Mouse (Mus musculus) limb, embryonic 14.5 days (tissue): Measurements from ENCODE around the gene Cflar. TPM values are rescaled to one million over a fixed set of nuclear protein-coding genes. Genes with fewer than 3 reads are reported as not detected.

ENCODE experiments used
- ATAC-seq: fragments of 200-750 bp; cut with Nextera tagmentation; 2 replicates; pipeline ENCODE4 v1.8.0; 2017; ENCODE audit warnings: low read depth, moderate number of reproducible peaks, moderate TSS enrichment; ENCODE audit not compliant: low FRiP score
- DNase-seq: peaks from one replicate; pipeline ENCODE4 v3.0.0-alpha.2; 2015; ENCODE audit warnings: low spot score
- H3K27ac ChIP-seq: fragments of 300-500 bp; sonication (generic); replicated peaks from 2 replicates; pipeline ENCODE4 v1.5.1; 2014; ENCODE audit warnings: low read depth, mild to moderate bottlenecking, low read length, moderate library complexity, mixed read lengths
- H3K27me3 ChIP-seq: fragments of 300-500 bp; sonication (generic); 2 replicates; pipeline ENCODE4 v1.6.1; 2014; ENCODE audit warnings: low read length, mixed read lengths; ENCODE audit not compliant: control insufficient read depth, insufficient read depth
- H3K36me3 ChIP-seq: fragments of 300-500 bp; sonication (generic); 2 replicates; pipeline ENCODE4 v1.6.1; 2014; ENCODE audit warnings: mild to moderate bottlenecking, low read length, moderate library complexity, mixed read lengths; ENCODE audit not compliant: control insufficient read depth, insufficient read depth
- H3K4me1 ChIP-seq: fragments of 300-500 bp; sonication (generic); 2 replicates; pipeline ENCODE4 v1.6.1; 2014; ENCODE audit warnings: antibody characterized with exemption, low read length, mixed read lengths; ENCODE audit not compliant: control insufficient read depth, insufficient read depth
- H3K4me2 ChIP-seq: fragments of 300-500 bp; sonication (generic); replicated peaks from 2 replicates; pipeline ENCODE4 v1.6.1; 2014; ENCODE audit warnings: low read depth, mild to moderate bottlenecking, low read length, moderate library complexity; ENCODE audit not compliant: severe bottlenecking
- H3K4me3 ChIP-seq: fragments of 300-500 bp; sonication (generic); replicated peaks from 2 replicates; pipeline ENCODE4 v1.5.1; 2014; ENCODE audit warnings: low read length
- H3K9ac ChIP-seq: fragments of 300-500 bp; sonication (generic); 2 replicates; pipeline ENCODE4 v1.6.1; 2014; ENCODE audit warnings: mild to moderate bottlenecking, low read depth, low read length, moderate library complexity; ENCODE audit not compliant: severe bottlenecking
- H3K9me3 ChIP-seq: fragments of 300-500 bp; sonication (generic); 2 replicates; pipeline ENCODE4 v1.6.1; 2016; ENCODE audit warnings: low read length; ENCODE audit not compliant: control insufficient read depth
- POLR2A ChIP-seq: fragments of 200-500 bp; IDR thresholded peaks from 2 replicates; pipeline ENCODE4 v1.8.0; 2012; ENCODE audit warnings: inconsistent platforms, mild to moderate bottlenecking, moderate library complexity, borderline replicate concordance; ENCODE audit not compliant: insufficient read depth, insufficient read length; ENCODE audit errors: extremely low read depth
- WGBS: fragments of 180-500 bp; shearing (Covaris S2); extraction: QIAGEN DNeasy Blood & Tissue Kit; methylation state at CpG from one replicate; pipeline ENCODE4 v1.1.7; 2014; 5-methylcytosine and 5-hydroxymethylcytosine counted together
- polyA plus RNA-seq, 2 experiments: library from polyadenylated mRNA; depleted of rRNA in 1 of 2; stranded (reverse) in 1 of 2; unstranded in 1 of 2; fragments of >200 nt; fragmentation: Nextera tagmentation in 1 of 2; extraction: Ambion mirVana in 1 of 2; gene quantifications; 2 replicates each; pipeline versions ENCODE4 v1.2.1 to v1.2.3; 2012 to 2014

Cflar gene
- polyA plus RNA-seq, 2 experiments = 28.9 to 37.2 TPM

- no peak overlapping the region for H3K9ac ChIP-seq
- 51% methylated on average over 4 of the region's 9 CpGs for WGBS
- ATAC-seq = no peak
- no peak for DNase-seq
- TF ChIP-seq POLR2A = no peak
- no peak overlapping the region for H3K4me3 ChIP-seq
- H3K27ac ChIP-seq = no peak overlapping the region
- H3K4me2 ChIP-seq = no peak overlapping the region
- no peaks in the 10 kb centered on the region for H3K9me3 ChIP-seq
- peaks cover 38% of the 10 kb centered on the region for H3K36me3 ChIP-seq
- H3K4me1 ChIP-seq = peaks cover 13% of the 10 kb centered on the region
- no peaks in the 10 kb centered on the region for H3K27me3 ChIP-seq
These were observed 13.2 kb downstream of the Cflar start for GRCm38 (mm10) chr1:58724533-58724932.

GRCm38 (mm10) chr1:58725095-58725494, 13.8 kb downstream of the Cflar start:
- Histone ChIP-seq H3K4me3 (no peak overlapping the region), H3K36me3 (peaks cover 43% of the 10 kb centered on the region), H3K27me3 (no peaks in the 10 kb centered on the region), H3K9me3 (no peaks in the 10 kb centered on the region), H3K4me1 (peaks cover 13% of the 10 kb centered on the region), H3K27ac (no peak overlapping the region), H3K4me2 (no peak overlapping the region), H3K9ac (no peak overlapping the region)
- no peak for DNase-seq
- ATAC-seq = no peak
- no peak for TF ChIP-seq POLR2A

GRCm38 (mm10) chr1:58725767-58726166, 14.5 kb downstream of the Cflar start:
- Histone ChIP-seq H3K9ac (no peak overlapping the region), H3K27me3 (no peaks in the 10 kb centered on the region), H3K4me3 (no peak overlapping the region), H3K9me3 (no peaks in the 10 kb centered on the region), H3K36me3 (peaks cover 45% of the 10 kb centered on the region), H3K4me2 (no peak overlapping the region), H3K27ac (no peak overlapping the region), H3K4me1 (peaks cover 13% of the 10 kb centered on the region)
- ATAC-seq = no peak
- DNase-seq = no peak
- 95% methylated on average over 5 of the region's 5 CpGs for WGBS
- no peak for TF ChIP-seq POLR2A

GRCm38 (mm10) chr1:58727019-58727746, 15.9 kb downstream of the Cflar start:
- WGBS = 90% methylated on average over 1 of the region's 1 CpGs
- no peak overlapping the region for H3K4me3 ChIP-seq
- TF ChIP-seq POLR2A = no peak
- no peak for ATAC-seq
- peaks cover 13% of the 10 kb centered on the region for H3K4me1 ChIP-seq
- H3K4me2 ChIP-seq = no peak overlapping the region
- no peak overlapping the region for H3K27ac ChIP-seq
- no peak for DNase-seq
- no peaks in the 10 kb centered on the region for H3K9me3 ChIP-seq
- H3K9ac ChIP-seq = no peak overlapping the region
- peaks cover 51% of the 10 kb centered on the region for H3K36me3 ChIP-seq
- no peaks in the 10 kb centered on the region for H3K27me3 ChIP-seq

GRCm38 (mm10) chr1:58727747-58728589, 16.7 kb downstream of the Cflar start:
- 85% methylated on average over 10 of the region's 10 CpGs for WGBS
- Histone ChIP-seq H3K4me1 (peaks cover 13% of the 10 kb centered on the region), H3K9me3 (no peaks in the 10 kb centered on the region), H3K4me3 (no peak overlapping the region), H3K4me2 (no peak overlapping the region), H3K27ac (no peak overlapping the region), H3K27me3 (no peaks in the 10 kb centered on the region), H3K9ac (no peak overlapping the region), H3K36me3 (peaks cover 48% of the 10 kb centered on the region)
- TF ChIP-seq POLR2A = no peak
- ATAC-seq (no peak), DNase-seq (no peak)
